Mouse (Mus musculus): ENCODE measurements around the gene Pigq. TPM values are rescaled to one million over a fixed set of nuclear protein-coding genes. Genes with fewer than 3 reads are reported as not detected.

The Pigq gene
- polyA plus RNA-seq, 2 experiments: 48.8 to 95.4 TPM

- ATAC-seq (ENCODE audit: low FRiP score, low read depth) (no peak), DNase-seq (ENCODE audit: low spot score) (no peak)
- no peak for TF ChIP-seq POLR2A (IDR thresholded peaks at IDR 0.05; ENCODE audit: borderline replicate concordance, extremely low read depth, insufficient read depth, insufficient read length)
- Histone ChIP-seq H3K9me3 (ENCODE audit: control insufficient read depth, low read length) (no peaks in the 10 kb centered on the region), H3K36me3 (ENCODE audit: control insufficient read depth, insufficient read depth, low read length) (peaks cover 66% of the 10 kb centered on the region), H3K4me3 (replicated peaks; ENCODE audit: low read length) (no peak overlapping the region), H3K4me2 (replicated peaks; ENCODE audit: low read depth, low read length, severe bottlenecking) (no peak overlapping the region), H3K27ac (replicated peaks; ENCODE audit: low read depth, low read length) (no peak overlapping the region), H3K4me1 (ENCODE audit: control insufficient read depth, insufficient read depth, low read length) (no peaks in the 10 kb centered on the region), H3K9ac (ENCODE audit: low read depth, low read length, severe bottlenecking) (no peak overlapping the region), H3K27me3 (ENCODE audit: control insufficient read depth, insufficient read depth, low read length) (no peaks in the 10 kb centered on the region)
- 82% methylated on average over 8 of the region's 8 CpGs for WGBS
These were observed 61.5 kb downstream of the Pigq start for GRCm38 (mm10) chr17:25883268-25883667.

- no peak overlapping the region for H3K27ac ChIP-seq (replicated peaks; ENCODE audit: low read depth, low read length)
- WGBS: 44% methylated on average over 5 of the region's 5 CpGs
- no peak overlapping the region for H3K4me3 ChIP-seq (replicated peaks; ENCODE audit: low read length)
- ATAC-seq (ENCODE audit: low FRiP score, low read depth) (no peak), DNase-seq (ENCODE audit: low spot score) (no peak)
- no peaks in the 10 kb centered on the region for H3K4me1 ChIP-seq (ENCODE audit: control insufficient read depth, insufficient read depth, low read length)
- no peaks in the 10 kb centered on the region for H3K9me3 ChIP-seq (ENCODE audit: control insufficient read depth, low read length)
- no peak overlapping the region for H3K4me2 ChIP-seq (replicated peaks; ENCODE audit: low read depth, low read length, severe bottlenecking)
- H3K36me3 ChIP-seq (ENCODE audit: control insufficient read depth, insufficient read depth, low read length): peaks cover 72% of the 10 kb centered on the region
- no peaks in the 10 kb centered on the region for H3K27me3 ChIP-seq (ENCODE audit: control insufficient read depth, insufficient read depth, low read length)
- no peak overlapping the region for H3K9ac ChIP-seq (ENCODE audit: low read depth, low read length, severe bottlenecking)
- no peak for TF ChIP-seq POLR2A (IDR thresholded peaks at IDR 0.05; ENCODE audit: borderline replicate concordance, extremely low read depth, insufficient read depth, insufficient read length)
These were observed 62.4 kb downstream of the Pigq start for GRCm38 (mm10) chr17:25882306-25882705.

- DNase-seq (ENCODE audit: low spot score) (no peak), ATAC-seq (ENCODE audit: low FRiP score, low read depth) (no peak)
- H3K4me1 ChIP-seq (ENCODE audit: control insufficient read depth, insufficient read depth, low read length): no peaks in the 10 kb centered on the region; the same call in 1 of the 2 replicates
- no peak overlapping the region for H3K4me2 ChIP-seq (replicated peaks; ENCODE audit: low read depth, low read length, severe bottlenecking)
- no peaks in the 10 kb centered on the region for H3K9me3 ChIP-seq (ENCODE audit: control insufficient read depth, low read length)
- no peak overlapping the region for H3K27ac ChIP-seq (replicated peaks; ENCODE audit: low read depth, low read length)
- H3K9ac ChIP-seq (ENCODE audit: low read depth, low read length, severe bottlenecking): no peak overlapping the region
- WGBS: 33% methylated on average over 4 of the region's 4 CpGs
- TF ChIP-seq POLR2A (IDR thresholded peaks at IDR 0.05; ENCODE audit: borderline replicate concordance, extremely low read depth, insufficient read depth, insufficient read length): no peak
- no peaks in the 10 kb centered on the region for H3K27me3 ChIP-seq (ENCODE audit: control insufficient read depth, insufficient read depth, low read length)
- H3K36me3 ChIP-seq (ENCODE audit: control insufficient read depth, insufficient read depth, low read length): peaks cover 66% of the 10 kb centered on the region
- no peak overlapping the region for H3K4me3 ChIP-seq (replicated peaks; ENCODE audit: low read length)
These were observed 63.0 kb downstream of the Pigq start for GRCm38 (mm10) chr17:25881691-25882090.

GRCm38 (mm10) chr17:25880913-25881641, 63.7 kb downstream of the Pigq start:
- DNase-seq (ENCODE audit: low spot score) (no peak), ATAC-seq (ENCODE audit: low FRiP score, low read depth) (no peak)
- H3K27me3 ChIP-seq (ENCODE audit: control insufficient read depth, insufficient read depth, low read length): no peaks in the 10 kb centered on the region
- H3K27ac ChIP-seq (replicated peaks; ENCODE audit: low read depth, low read length): no peak overlapping the region
- peaks cover 6% of the 10 kb centered on the region for H3K4me1 ChIP-seq (ENCODE audit: control insufficient read depth, insufficient read depth, low read length)
- no peak overlapping the region for H3K9ac ChIP-seq (ENCODE audit: low read depth, low read length, severe bottlenecking)
- TF ChIP-seq POLR2A (IDR thresholded peaks at IDR 0.05; ENCODE audit: borderline replicate concordance, extremely low read depth, insufficient read depth, insufficient read length): no peak
- 15% methylated on average over 5 of the region's 5 CpGs for WGBS
- no peaks in the 10 kb centered on the region for H3K9me3 ChIP-seq (ENCODE audit: control insufficient read depth, low read length)
- no peak overlapping the region for H3K4me3 ChIP-seq (replicated peaks; ENCODE audit: low read length)
- peaks cover 63% of the 10 kb centered on the region for H3K36me3 ChIP-seq (ENCODE audit: control insufficient read depth, insufficient read depth, low read length)
- no peak overlapping the region for H3K4me2 ChIP-seq (replicated peaks; ENCODE audit: low read depth, low read length, severe bottlenecking)

- Histone ChIP-seq H3K9me3 (ENCODE audit: control insufficient read depth, low read length) (no peaks in the 10 kb centered on the region), H3K36me3 (ENCODE audit: control insufficient read depth, insufficient read depth, low read length) (peaks cover 63% of the 10 kb centered on the region), H3K4me1 (ENCODE audit: control insufficient read depth, insufficient read depth, low read length) (peaks cover 10% of the 10 kb centered on the region), H3K27me3 (ENCODE audit: control insufficient read depth, insufficient read depth, low read length) (no peaks in the 10 kb centered on the region), H3K4me2 (replicated peaks; ENCODE audit: low read depth, low read length, severe bottlenecking) (no peak within 1 kb of the TSS), H3K27ac (replicated peaks; ENCODE audit: low read depth, low read length) (no peak within 1 kb of the TSS), H3K9ac (ENCODE audit: low read depth, low read length, severe bottlenecking) (no peak within 1 kb of the TSS), H3K4me3 (replicated peaks; ENCODE audit: low read length) (no peak within 1 kb of the TSS)
- no peak for TF ChIP-seq POLR2A (IDR thresholded peaks at IDR 0.05; ENCODE audit: borderline replicate concordance, extremely low read depth, insufficient read depth, insufficient read length)
- ATAC-seq (ENCODE audit: low FRiP score, low read depth) (no peak), DNase-seq (ENCODE audit: low spot score) (no peak)
- 36% methylated on average over 5 of the region's 5 CpGs for WGBS
These were observed 64.4 kb downstream of the Pigq start, which contains the start of gene Wfikkn1 for GRCm38 (mm10) chr17:25880196-25880910. Gene Wfikkn1, minus strand, starts transcription at chr17:25880858.

Measured in limb, embryonic 14.5 days (tissue).